Mouse (Mus musculus): ENCODE results near the gene Wnt3. TPM values are rescaled to one million over a fixed set of nuclear protein-coding genes. Genes with fewer than 3 reads are reported as not detected.

Gene Wnt3
- total RNA-seq, 2 experiments from 2014 or later: not detected

GRCm38 (mm10) chr11:103831766-103832165 lies 57.8 kb downstream of the Wnt3 start:
- intact Hi-C loops (cut with DNase I): no loop called here
- no peak for DNase-seq

DNA sequence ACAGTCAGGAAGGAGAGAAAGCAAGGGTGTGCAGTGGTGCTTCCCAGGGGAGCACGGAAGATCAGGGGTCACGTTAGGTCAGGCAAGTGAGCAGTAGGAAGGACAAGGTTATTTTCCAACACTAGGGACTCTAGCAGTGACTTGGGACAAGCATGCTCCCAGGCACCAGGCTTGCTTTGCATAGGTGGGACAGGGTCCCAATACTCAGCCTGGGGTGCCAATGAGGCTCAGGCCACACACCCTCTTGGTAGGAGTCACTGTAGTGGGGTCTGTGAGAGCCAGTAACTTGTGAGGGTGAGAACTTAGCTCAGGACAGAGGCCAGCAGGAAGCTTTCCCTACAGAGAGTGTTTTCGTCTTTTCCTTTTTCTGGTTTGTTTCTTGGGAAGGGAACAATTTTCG lies 58.4 kb downstream of the Wnt3 start:
- intact Hi-C loops (cut with DNase I): no loop called here
- no peak for DNase-seq

DNA sequence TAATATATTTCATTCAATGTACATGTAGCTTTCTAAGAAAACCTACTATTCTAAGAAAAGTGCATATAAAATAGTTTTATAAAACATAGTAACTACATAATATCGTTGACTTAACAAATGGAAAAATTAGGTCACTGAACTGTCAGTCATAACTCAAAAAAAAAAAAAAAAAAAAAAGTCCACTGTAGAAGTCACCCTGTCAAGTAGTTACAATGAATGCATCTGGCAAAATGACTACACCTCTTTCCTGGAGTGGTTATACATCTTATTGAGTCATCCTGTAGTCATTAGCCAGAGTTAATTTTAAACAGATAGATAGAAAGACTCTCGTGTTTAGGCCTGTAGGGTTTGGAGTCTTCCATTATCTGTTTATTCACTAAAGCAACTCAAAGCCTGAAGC lies 65.0 kb downstream of the Wnt3 start:
- intact Hi-C loops (cut with DNase I): no loop called here
- DNase-seq: no peak

DNA sequence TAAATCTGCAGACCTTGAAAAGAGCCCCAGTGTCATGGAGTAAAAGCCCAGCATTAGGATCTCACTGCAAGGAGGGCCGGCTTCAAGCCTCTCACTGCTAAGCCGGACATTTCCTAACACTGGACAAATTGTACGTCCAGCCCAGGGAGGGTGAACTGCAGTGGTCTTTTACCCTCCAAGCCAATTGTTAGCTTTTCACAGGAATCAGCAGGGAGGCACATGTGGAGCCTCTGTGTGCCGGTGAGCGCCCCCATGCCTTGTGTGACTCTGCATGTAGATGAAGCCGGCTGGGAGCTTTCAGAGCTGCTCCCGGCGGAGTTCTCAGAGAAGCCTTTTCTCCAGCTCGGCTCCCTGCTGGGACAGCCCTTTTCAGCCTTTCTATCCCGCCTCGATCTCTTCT lies 66.9 kb downstream of the Wnt3 start:
- intact Hi-C loops (cut with DNase I): no loop called here
- DNase-seq: no peak

GRCm38 (mm10) chr11:103848287-103848686 lies 74.3 kb downstream of the Wnt3 start:
- intact Hi-C loops (cut with DNase I): no loop called here

DNA sequence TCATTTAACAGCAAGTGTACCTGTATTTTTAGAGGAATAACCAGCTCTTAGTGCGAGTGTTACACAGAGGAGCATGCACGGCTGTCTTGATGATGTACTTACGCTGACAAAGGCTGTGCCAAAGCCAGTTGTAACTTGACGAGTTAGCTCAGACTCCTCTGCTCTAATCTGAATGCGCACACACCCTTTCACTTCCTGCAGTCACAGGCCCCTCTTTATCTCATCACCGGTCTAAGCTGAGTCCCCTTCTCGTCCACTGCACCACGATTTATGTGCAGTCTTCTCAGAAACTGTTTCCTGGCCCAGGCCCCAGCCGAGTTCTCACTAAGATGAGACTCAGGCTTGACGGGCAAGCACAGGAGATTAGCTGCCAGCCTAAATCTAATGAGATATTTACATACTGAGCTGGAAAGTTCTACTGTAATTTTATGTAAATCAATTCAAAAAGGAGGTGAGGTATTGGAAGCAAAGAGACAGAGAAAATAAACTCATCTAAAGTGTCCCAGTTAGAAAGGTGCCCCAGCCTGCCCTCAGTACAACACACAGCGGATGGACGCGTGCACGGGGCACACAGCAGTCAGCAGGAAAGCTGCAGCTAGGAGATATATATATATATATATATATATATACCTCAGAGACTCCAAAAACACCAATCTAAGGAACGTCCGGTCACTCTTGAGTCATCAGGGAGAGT lies 78.8 kb downstream of the Wnt3 start:
- intact Hi-C loops (cut with DNase I): no loop called here
- DNase-seq: no peak

More at GRCm38 (mm10) chr11:103848287-103848686, 74.3 kb downstream of the Wnt3 start:
- DNase-seq: no peak

DNA sequence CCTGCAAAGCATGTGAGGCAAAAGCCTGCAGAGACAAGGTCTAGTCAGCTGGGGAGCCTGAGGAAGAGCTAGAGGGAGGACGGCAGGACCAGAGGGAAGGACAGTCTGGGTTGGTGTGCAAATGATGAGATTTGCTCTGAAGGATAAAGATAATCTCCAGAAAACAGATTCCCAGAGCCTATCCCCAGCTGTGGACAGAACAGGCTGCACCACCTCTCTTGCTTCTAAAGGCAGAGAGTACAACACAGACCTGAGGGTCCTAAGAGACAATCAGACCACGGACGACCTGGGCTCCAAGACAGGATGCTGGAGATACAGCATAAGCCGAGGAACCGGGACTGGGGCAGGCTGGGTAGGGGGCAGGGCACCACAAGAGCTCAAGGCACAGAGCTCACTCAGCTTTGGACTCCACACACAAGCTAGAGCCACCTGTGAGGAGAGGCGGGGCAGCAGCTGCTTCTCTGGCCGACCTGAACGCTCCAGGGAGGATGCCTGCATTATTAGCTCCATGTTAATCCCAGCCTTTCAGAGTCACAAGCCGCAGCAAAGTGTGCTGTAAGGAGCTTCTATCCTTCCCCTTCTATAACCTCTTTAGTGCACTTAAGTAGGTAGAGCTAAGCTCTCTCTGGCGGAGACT lies 79.5 kb downstream of the Wnt3 start:
- no peak for DNase-seq

DNA sequence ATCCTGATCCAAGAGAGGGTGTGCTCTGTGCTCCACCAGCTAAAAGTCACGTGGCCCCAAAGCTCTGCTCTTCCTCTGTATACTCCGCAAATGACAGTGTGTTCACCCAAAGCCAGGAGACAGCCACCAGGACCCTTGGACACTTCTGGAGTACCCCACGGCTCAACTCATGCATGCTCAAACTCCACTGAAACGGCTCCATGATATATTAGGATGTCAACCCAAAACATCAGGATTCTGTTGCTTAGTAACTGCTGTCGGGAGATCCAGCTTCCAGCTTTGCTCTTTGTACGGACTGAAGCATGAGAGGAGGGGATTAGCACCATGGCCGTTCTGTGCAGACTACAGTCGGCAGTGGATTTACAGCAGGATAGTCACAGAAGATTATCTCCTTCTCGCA lies 80.3 kb downstream of the Wnt3 start:
- intact Hi-C loops (cut with DNase I): no loop called here

More for the DNA sequence above, 79.5 kb downstream of the Wnt3 start:
- intact Hi-C loops (cut with DNase I): no loop called here

DNA sequence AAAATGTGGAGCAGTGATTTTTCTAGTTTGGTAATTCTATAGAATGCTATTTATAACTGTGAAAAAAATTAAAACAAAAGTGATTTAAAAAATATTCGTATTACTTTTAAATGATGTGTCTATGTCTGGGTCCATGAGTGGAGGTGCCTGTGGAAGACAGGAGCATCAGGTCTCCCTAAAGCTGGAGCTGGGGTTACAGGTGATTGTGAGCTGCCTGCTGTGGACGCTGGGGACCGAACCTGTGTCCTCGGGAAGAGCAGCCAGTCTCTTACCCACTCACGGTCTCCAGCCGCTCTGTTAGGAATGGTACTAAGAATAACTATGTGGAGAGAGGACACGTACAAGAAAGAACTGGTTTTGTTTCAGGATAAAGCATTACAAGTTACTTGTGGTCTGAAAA lies 82.7 kb downstream of the Wnt3 start:
- intact Hi-C loops (cut with DNase I): no loop called here
- no peak for DNase-seq

More for the DNA sequence above, 80.3 kb downstream of the Wnt3 start:
- DNase-seq: no peak

DNA sequence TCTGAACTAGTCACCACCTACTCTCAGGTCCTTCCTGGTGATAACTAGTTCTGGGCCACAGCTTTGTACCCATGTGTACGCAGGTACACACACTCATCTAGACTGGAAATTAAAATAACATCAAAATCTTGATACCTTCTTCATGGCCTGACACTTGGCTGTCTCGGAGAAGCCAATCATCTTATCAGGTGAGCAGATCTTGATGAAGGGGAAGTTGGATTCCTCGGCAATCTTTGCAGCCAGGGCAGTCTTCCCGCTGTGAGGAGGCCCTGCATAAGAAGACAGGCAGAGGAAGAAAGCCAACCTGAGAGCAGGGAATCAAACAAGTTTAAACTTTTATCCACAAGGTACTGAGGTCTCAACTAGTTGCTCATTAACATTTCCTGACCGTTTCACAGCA lies 84.8 kb downstream of the Wnt3 start:
- intact Hi-C loops (cut with DNase I): no loop called here
- DNase-seq: no peak

GRCm38 (mm10) chr11:103859933-103860610 lies 86.1 kb downstream of the Wnt3 start:
- intact Hi-C loops (cut with DNase I): no loop called here
- DNase-seq: no peak

DNA sequence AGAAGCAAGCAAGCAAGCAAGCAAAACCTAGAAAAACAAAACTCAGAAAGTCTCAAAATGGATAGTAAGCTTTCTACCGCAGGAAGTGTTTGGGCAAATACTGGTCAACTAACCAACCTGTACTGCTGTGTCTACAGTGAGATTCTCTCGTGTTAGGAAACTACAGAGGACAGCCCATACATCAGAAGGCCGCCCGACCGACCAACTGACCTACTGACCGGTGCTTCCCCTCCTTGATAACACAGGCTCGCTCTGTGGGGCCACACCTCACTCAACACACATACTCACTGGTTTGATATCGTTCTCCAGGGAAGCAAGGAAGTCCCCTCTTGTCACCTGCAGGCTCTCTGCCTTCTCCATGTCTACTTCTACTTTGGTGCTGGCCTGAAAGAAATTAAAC lies 89.0 kb downstream of the Wnt3 start:
- intact Hi-C loops (cut with DNase I): no loop called here
- DNase-seq: no peak

DNA sequence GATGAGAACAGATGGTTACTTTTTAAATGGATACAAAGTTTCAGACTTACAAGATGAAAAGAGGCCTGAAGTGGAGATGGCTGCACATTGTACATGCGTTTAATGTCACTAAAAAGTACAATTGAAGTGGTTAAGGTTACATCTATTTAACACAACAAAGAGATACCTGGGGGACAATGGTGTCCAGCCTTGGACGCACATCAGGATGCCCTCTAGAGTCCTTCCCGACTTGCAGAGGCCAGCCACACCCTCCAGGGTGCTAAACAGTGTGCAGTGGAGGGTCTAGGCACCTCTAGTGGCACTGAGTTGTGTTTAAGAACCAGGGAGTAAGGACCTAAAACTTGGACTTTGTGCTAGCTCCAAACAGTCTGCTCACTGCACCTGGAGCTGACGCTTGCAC lies 90.5 kb downstream of the Wnt3 start:
- intact Hi-C loops (cut with DNase I): no loop called here
- DNase-seq: no peak

- intact Hi-C loops (cut with DNase I): no loop called here
- no peak for DNase-seq
These were observed 91.4 kb downstream of the Wnt3 start for GRCm38 (mm10) chr11:103865346-103865745.

Other genes starting within 250 kb of the Wnt3 start
- gene Gm884, start 153.0 kb upstream of the Wnt3 start, total RNA-seq (2021): not detected
- not detected for gene Lyzl6, start 135.3 kb upstream of the Wnt3 start, total RNA-seq (2021)
- gene Rprml, start 124.6 kb upstream of the Wnt3 start, total RNA-seq (2021): not detected
- gene Gosr2, start 76.3 kb upstream of the Wnt3 start, total RNA-seq (2021): 10 to 100 TPM; 34.7 to 34.9 TPM
- gene Wnt9b, start 24.3 kb upstream of the Wnt3 start, total RNA-seq (2021): 1 to 10 TPM in 1 of 2 experiments, under 1 TPM in 1; 0.83 to 1.0 TPM
- 10 to 100 TPM; 26.2 to 27.4 TPM for gene Nsf, start 179.9 kb downstream of the Wnt3 start, total RNA-seq (2021)
- 10 to 100 TPM; 29.8 to 30.4 TPM for gene Arf2, start 192.6 kb downstream of the Wnt3 start, total RNA-seq (2021)